Mouse (Mus musculus) neural tube, postnatal 0 days (tissue): Measurements from ENCODE around the gene Pom121l2. TPM values are rescaled to one million over a fixed set of nuclear protein-coding genes. Genes with fewer than 3 reads are reported as not detected.

Experiments used
- microRNA-seq: library from miRNA; unstranded; fragments of <30 nt; microRNA quantifications from one replicate; pipeline ENCODE4, GENCODE M21; 2016
- polyA plus RNA-seq: library from polyadenylated mRNA; unstranded; fragments of >200 nt; fragmentation: Nextera tagmentation; extraction: Ambion mirVana; gene quantifications from 2 replicates; pipeline ENCODE4 v1.2.1, GENCODE M21; 2015

Gene Pom121l2
- polyA plus RNA-seq, result not detected in 2 replicates

DNA sequence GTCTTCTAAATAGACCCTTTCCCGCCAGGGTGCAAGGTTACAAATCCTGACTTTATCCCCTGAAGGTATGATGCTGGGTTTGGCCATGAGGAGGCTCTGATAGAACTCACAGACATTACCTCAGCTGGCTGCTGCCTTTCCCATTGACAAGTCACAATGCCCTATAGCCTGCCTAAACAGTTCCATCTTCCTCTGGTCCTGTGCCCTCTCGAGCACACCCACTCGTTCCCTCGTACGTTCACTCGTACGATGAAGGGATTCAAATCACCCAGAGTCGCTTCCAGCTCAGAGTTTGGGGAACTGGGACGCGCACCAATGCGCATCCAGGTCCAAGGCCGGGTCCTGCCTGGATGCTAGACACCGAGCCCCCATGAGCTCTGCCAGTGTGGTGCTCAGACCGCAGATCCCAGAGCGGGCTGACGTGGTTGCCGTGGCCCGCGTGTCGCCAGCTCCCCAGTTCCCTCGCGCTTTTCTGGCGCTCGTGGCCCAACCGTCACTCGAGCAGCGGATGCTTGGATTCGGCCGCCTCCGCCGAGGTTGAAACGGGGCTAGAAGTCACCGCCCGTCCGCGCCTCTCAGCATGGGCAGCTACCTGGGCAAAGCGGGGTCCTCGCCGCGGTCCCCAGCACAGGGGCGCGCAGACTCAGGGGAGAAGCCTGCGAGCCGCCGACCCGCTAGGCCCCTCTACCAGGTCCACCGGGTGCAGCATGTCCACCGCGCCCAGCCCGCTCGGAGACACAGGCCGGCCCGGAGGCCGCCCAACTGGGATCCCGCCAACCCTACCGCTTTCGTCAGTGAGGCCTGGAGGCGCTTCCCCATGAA, at the start of gene Pom121l2:
Gene Pom121l2 (plus strand): TSS at position 214 of the 822 bp plus-strand sequence.

DNA sequence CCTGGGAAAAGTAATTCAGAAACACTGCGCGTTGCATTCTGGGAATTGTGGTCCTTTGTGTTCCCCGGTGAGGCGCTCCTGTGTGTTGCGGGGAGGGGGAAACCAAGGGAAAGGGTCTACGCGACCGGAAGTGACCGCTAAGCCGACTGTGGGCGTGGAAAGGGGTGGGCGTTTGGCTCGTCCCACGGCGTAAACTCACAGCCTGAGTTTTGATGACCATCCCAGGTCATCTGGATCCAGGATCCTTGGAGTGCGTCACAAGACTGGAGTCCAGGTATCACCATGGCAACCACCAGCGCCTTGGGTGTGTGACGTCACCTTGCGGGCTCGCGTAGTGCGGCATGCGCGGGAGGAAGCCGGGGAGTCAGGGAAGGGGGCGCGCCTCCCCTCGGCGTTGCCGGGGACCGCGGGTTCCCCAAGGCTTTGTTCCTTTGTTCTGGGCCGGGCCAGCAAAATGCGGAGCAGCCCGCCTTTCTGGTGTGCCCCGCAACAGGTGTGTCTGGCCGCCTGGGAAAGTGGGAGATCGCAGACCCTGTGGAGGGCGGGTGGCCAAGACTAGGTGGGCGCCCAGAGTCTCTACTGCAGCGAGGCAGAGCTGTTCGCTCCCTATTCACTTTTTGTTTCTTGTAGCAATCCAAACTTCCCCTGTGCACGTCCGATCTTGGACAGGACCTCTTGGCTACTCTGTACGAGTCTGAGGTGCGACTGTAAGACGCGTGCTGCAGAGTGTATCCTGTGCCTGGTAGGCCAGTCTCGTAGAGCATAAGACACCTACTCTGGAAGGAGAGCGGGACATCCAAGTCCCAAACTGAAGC, 35.9 kb upstream of the Pom121l2 start, which contains the start of gene Zfp184:
Gene Zfp184 (plus strand): TSS at position 169 of the 815 bp plus-strand sequence.

DNA sequence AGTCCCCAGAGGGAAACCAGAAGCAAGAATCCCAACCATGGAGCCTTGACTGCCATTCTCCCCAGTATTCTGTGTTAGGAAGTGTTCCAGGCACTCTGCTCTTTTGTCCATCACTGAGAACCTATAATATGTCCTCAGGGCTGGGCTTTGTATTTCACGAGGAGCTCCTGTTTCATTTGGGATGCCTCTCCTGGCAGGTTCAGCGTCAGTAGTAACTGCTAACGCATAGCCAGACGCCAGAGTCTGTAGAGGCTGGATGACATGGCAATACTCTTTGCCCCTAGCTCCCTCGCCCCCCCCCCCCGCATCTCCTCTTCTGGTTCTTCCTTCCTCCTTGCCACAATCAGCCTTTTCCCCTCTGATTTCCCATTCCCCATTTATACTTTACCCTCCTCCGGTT, 28.6 kb downstream of the Pom121l2 start, which contains the start of gene Prss16:
Gene Prss16 (minus strand): TSS at position 101 of the 400 bp plus-strand sequence.

DNA sequence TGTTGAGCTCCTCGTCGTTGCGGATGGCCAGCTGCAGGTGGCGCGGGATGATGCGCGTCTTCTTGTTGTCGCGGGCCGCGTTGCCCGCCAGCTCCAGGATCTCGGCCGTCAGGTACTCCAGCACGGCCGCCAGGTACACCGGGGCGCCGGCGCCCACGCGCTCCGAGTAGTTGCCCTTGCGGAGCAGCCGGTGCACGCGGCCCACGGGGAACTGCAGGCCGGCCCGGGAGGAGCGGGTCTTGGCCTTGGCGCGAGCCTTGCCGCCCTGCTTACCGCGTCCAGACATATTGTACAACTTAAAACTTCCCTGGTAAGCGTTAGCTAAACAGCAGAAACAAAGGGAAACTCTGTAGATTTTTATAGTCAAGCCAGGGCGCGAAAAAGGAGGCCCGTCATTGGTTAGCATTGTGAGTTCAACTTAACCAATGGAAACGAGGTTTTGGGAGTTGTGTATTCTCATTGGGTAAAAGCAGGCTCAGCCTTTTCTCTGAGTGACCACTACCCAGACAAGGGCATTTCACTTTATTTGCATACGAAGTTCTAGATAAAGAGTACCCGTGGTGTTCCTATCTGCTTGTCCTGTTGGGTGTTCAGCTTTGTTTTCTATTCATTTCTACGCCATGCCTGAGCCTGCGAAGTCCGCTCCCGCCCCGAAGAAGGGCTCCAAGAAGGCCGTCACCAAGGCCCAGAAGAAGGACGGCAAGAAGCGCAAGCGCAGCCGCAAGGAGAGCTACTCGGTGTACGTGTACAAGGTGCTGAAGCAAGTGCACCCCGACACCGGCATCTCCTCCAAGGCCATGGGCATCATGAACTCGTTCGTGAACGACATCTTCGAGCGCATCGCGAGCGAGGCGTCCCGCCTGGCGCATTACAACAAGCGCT, 54.5 kb downstream of the Pom121l2 start, which contains the start of the genes Hist1h2ah and Hist1h2bk:
Gene Hist1h2ah (minus strand): TSS at position 302 of the 882 bp plus-strand sequence.
Gene Hist1h2bk (plus strand): TSS at position 604 of the 882 bp plus-strand sequence.

Small RNA genes within 50 kb of the gene (microRNA-seq; reads per million reads assigned to microRNA genes)
- not detected for gene Gm44390

Other genes starting within 250 kb of the Pom121l2 start
- gene Hist1h4j, start 246.1 kb upstream of the Pom121l2 start, polyA plus RNA-seq, result 0.21 TPM in 1 of 2 replicates, not detected in the other
- 1.3 and 1.8 TPM in 2 replicates for gene Hist1h4k, start 230.7 kb upstream of the Pom121l2 start, polyA plus RNA-seq
- 3.2 and 4.2 TPM in 2 replicates for gene Hist1h2ak, start 227.4 kb upstream of the Pom121l2 start, polyA plus RNA-seq
- gene Hist1h2bn, start 227.1 kb upstream of the Pom121l2 start, polyA plus RNA-seq, result 0.58 TPM in 1 of 2 replicates, not detected in the other
- gene Hist1h1b, start 200.6 kb upstream of the Pom121l2 start, polyA plus RNA-seq, result 2.4 and 2.9 TPM in 2 replicates
- 12.2 and 12.5 TPM in 2 replicates for gene Hist1h3i, start 197.8 kb upstream of the Pom121l2 start, polyA plus RNA-seq
- 2.3 and 3.8 TPM in 2 replicates for gene Hist1h2an, start 194.0 kb upstream of the Pom121l2 start, polyA plus RNA-seq
- gene Hist1h2bp, start 193.7 kb upstream of the Pom121l2 start, polyA plus RNA-seq, result 0.71 TPM in 1 of 2 replicates, not detected in the other
- gene Hist1h2bq, start 171.0 kb upstream of the Pom121l2 start, polyA plus RNA-seq, result 1.8 and 3.8 TPM in 2 replicates
- not detected in 2 replicates for gene Hist1h2ao, start 170.7 kb upstream of the Pom121l2 start, polyA plus RNA-seq
- not detected in 2 replicates for gene Hist1h4m, start 169.4 kb upstream of the Pom121l2 start, polyA plus RNA-seq
- 2.5 and 3.3 TPM in 2 replicates for gene Hist1h4n, start 149.0 kb upstream of the Pom121l2 start, polyA plus RNA-seq
- 265 and 280 TPM in 2 replicates for gene Hist1h2ap, start 147.7 kb upstream of the Pom121l2 start, polyA plus RNA-seq
- 1.7 and 4.2 TPM in 2 replicates for gene Hist1h2br, start 147.5 kb upstream of the Pom121l2 start, polyA plus RNA-seq
- 5.3 and 6.1 TPM in 2 replicates for gene Zfp184, start 36.1 kb upstream of the Pom121l2 start, polyA plus RNA-seq
- gene Prss16, start 28.5 kb downstream of the Pom121l2 start, polyA plus RNA-seq, result 0.21 and 0.29 TPM in 2 replicates
- 4.0 TPM in 1 of 2 replicates, not detected in the other for gene Hist1h2ah, start 54.4 kb downstream of the Pom121l2 start, polyA plus RNA-seq
- gene Hist1h2bk, start 54.7 kb downstream of the Pom121l2 start, polyA plus RNA-seq, result not detected in 2 replicates
- 3.4 and 3.5 TPM in 2 replicates for gene Hist1h4i, start 60.2 kb downstream of the Pom121l2 start, polyA plus RNA-seq
- gene Hist1h2ag, start 61.8 kb downstream of the Pom121l2 start, polyA plus RNA-seq, result not detected in 2 replicates
- 1.9 TPM in 1 of 2 replicates, not detected in the other for gene Hist1h2bj, start 62.0 kb downstream of the Pom121l2 start, polyA plus RNA-seq
- gene Vmn1r188, start 103.2 kb downstream of the Pom121l2 start, polyA plus RNA-seq, result not detected in 2 replicates
- not detected in 2 replicates for gene Vmn1r189, start 124.6 kb downstream of the Pom121l2 start, polyA plus RNA-seq
- not detected in 2 replicates for gene Vmn1r191, start 202.8 kb downstream of the Pom121l2 start, polyA plus RNA-seq
- gene Vmn1r192, start 209.9 kb downstream of the Pom121l2 start, polyA plus RNA-seq, result not detected in 2 replicates
- not detected in 2 replicates for gene Vmn1r193, start 242.0 kb downstream of the Pom121l2 start, polyA plus RNA-seq